Mouse (Mus musculus) CH12.LX (cell line): ENCODE data around the gene Alpk1. TPM values are rescaled to one million over a fixed set of nuclear protein-coding genes. Genes with fewer than 3 reads are reported as not detected.

Experiments used
- DNase-seq: peaks from one replicate; pipeline ENCODE4 v3.0.0-alpha.2; 2013; ENCODE audit errors: extremely low read depth
- H3K27ac ChIP-seq: 2 replicates; pipeline ENCODE4 v1.5.1; 2012; ENCODE audit warnings: low read depth, mild to moderate bottlenecking, control low read depth, moderate library complexity; ENCODE audit not compliant: insufficient read depth
- H3K27me3 ChIP-seq: replicated peaks from 2 replicates; pipeline ENCODE3; 2012; ENCODE audit warnings: inconsistent platforms
- H3K36me3 ChIP-seq, 2 experiments: replicated peaks in 1 of 2; 2 replicates each; pipeline versions ENCODE3 to v1.6.1; 2012; ENCODE audit warnings: inconsistent platforms in 1 of 2, low read length in 1 of 2, mild to moderate bottlenecking in 1 of 2, mixed read lengths in 1 of 2, moderate library complexity in 1 of 2; ENCODE audit not compliant: control insufficient read depth in 1 of 2, insufficient read depth in 1 of 2
- H3K4me1 ChIP-seq, 2 experiments: 2 replicates each; pipeline ENCODE4 v1.6.1; 2012; ENCODE audit warnings: inconsistent platforms in 1 of 2, moderate library complexity in 1 of 2; ENCODE audit not compliant: insufficient read depth in 2 of 2, control insufficient read depth in 1 of 2
- H3K4me2 ChIP-seq: 2 replicates; pipeline ENCODE4 v1.6.1; 2012; ENCODE audit warnings: low read depth, mild to moderate bottlenecking, control low read depth; ENCODE audit not compliant: poor library complexity, insufficient read depth, severe bottlenecking
- H3K4me3 ChIP-seq, 3 experiments: fragments of 150-350 bp in 1 of 3; sonication (generic) in 1 of 3; replicated peaks in 1 of 3; 2 replicates each; pipeline versions ENCODE3 to v1.5.1; 2011 to 2012; ENCODE audit warnings: low read depth in 2 of 3, low read length in 2 of 3, mild to moderate bottlenecking in 2 of 3, moderate library complexity in 2 of 3, control low read depth in 1 of 3, improper control_type of control experiment in 1 of 3, inconsistent platforms in 1 of 3, mixed read lengths in 1 of 3; ENCODE audit not compliant: poor library complexity in 1 of 3
- H3K79me2 ChIP-seq: replicated peaks from 2 replicates; pipeline ENCODE4 v1.6.1; 2012; ENCODE audit warnings: mild to moderate bottlenecking, moderate library complexity; ENCODE audit not compliant: control insufficient read depth, poor library complexity, insufficient read depth, severe bottlenecking; ENCODE audit errors: extremely low read depth
- H3K9ac ChIP-seq: 2 replicates; pipeline ENCODE4 v1.6.1; 2012; ENCODE audit warnings: low read depth, mild to moderate bottlenecking, control low read depth, moderate library complexity; ENCODE audit not compliant: insufficient read depth
- H3K9me3 ChIP-seq: replicated peaks from 2 replicates; pipeline ENCODE3; 2012; ENCODE audit warnings: low read length, inconsistent platforms, mixed read lengths
- BHLHE40 ChIP-seq: IDR thresholded peaks from 2 replicates; pipeline ENCODE4 v1.6.1; 2011; ENCODE audit warnings: mild to moderate bottlenecking, low read depth, low read length, improper control_type of control experiment
- E2F4 ChIP-seq: IDR thresholded peaks from 2 replicates; pipeline ENCODE4 v1.6.1; 2011; ENCODE audit warnings: low read depth, low read length, improper control_type of control experiment; ENCODE audit not compliant: insufficient replicate concordance
- ETS1 ChIP-seq: conservative IDR thresholded peaks from 2 replicates; pipeline ENCODE4 v1.6.1; 2012; ENCODE audit warnings: low read depth, mild to moderate bottlenecking, inconsistent platforms, low read length, improper control_type of control experiment, moderate library complexity
- JUND ChIP-seq: conservative IDR thresholded peaks from 2 replicates; pipeline ENCODE4 v1.6.1; 2011; ENCODE audit warnings: low read depth, low read length, improper control_type of control experiment
- KAT2A ChIP-seq: IDR thresholded peaks from 2 replicates; pipeline ENCODE4 v1.6.1; 2012; ENCODE audit warnings: low read length, improper control_type of control experiment, inconsistent platforms; ENCODE audit not compliant: insufficient replicate concordance
- MAZ ChIP-seq: IDR thresholded peaks from 2 replicates; pipeline ENCODE4 v1.6.1; 2012; ENCODE audit warnings: low read depth, mild to moderate bottlenecking, inconsistent platforms, low read length, improper control_type of control experiment, moderate library complexity
- MYC ChIP-seq: IDR thresholded peaks from 2 replicates; pipeline ENCODE4 v1.6.1; 2011; ENCODE audit warnings: low read depth, mild to moderate bottlenecking, improper control_type of control experiment, low read length
- PAX5 ChIP-seq: IDR thresholded peaks from 2 replicates; pipeline ENCODE4 v1.6.1; 2012; ENCODE audit warnings: low read length, inconsistent platforms, mixed read lengths
- RAD21 ChIP-seq: IDR thresholded peaks from 2 replicates; pipeline ENCODE4 v1.6.1; 2011; ENCODE audit warnings: low read depth, mild to moderate bottlenecking, low read length, improper control_type of control experiment, moderate library complexity
- RCOR1 ChIP-seq: conservative IDR thresholded peaks from 2 replicates; pipeline ENCODE4 v1.6.1; 2012; ENCODE audit warnings: low read depth, mild to moderate bottlenecking, inconsistent platforms, low read length, improper control_type of control experiment
- SMC3 ChIP-seq: IDR thresholded peaks from 2 replicates; pipeline ENCODE4 v1.6.1; 2011; ENCODE audit warnings: low read depth, low read length, improper control_type of control experiment
- USF1 ChIP-seq: IDR thresholded peaks from 2 replicates; pipeline ENCODE4 v1.6.1; 2014; ENCODE audit warnings: low read depth, mild to moderate bottlenecking, inconsistent platforms, low read length, improper control_type of control experiment
- ZC3H11A ChIP-seq: IDR thresholded peaks from 2 replicates; pipeline ENCODE4 v1.6.1; 2012; ENCODE audit warnings: low read depth, mild to moderate bottlenecking, inconsistent platforms, low read length, improper control_type of control experiment
- ZKSCAN1 ChIP-seq: IDR thresholded peaks from 2 replicates; pipeline ENCODE4 v1.6.1; 2012; ENCODE audit warnings: low read depth, inconsistent platforms, low read length, improper control_type of control experiment, borderline replicate concordance
- dilution Hi-C: fragments of 300-500 bp; cut with MboI; formaldehyde crosslinking; loops from 2 replicates; pipeline ENCODE4 v1.14.3; 2020; ENCODE audit warnings: low sequenced_read_pairs; ENCODE audit not compliant: extremely low pct_unique_long_range_greater_than_20kb, extremely low pct_ligation_motif_present
- in situ Hi-C: fragments of 300-500 bp; cut with MboI; formaldehyde crosslinking; loops from 3 replicates; pipeline ENCODE4 v1.14.3; 2019; ENCODE audit warnings: low sequenced_read_pairs, low pct_ligation_motif_present, low pct_unique_long_range_greater_than_20kb, mixed read lengths
- polyA plus RNA-seq: library from polyadenylated mRNA; unstranded; fragments of >175 nt; gene quantifications from 2 replicates; pipeline ENCODE4 v1.2.1, GENCODE M21; 2012; ENCODE audit warnings: low read depth; ENCODE audit not compliant: insufficient read length
- total RNA-seq, 2 experiments: library from RNA; depleted of rRNA; stranded (reverse); fragments of 300-350 nt in 1 of 2; fragments of >200 nt in 1 of 2; gene quantifications; 2 replicates each; pipeline ENCODE4 v1.2.3; 2012 to 2014

Alpk1 gene
- total and polyA plus RNA-seq, 3 experiments = 1.4 to 1.8 (median 1.5) TPM

DNA sequence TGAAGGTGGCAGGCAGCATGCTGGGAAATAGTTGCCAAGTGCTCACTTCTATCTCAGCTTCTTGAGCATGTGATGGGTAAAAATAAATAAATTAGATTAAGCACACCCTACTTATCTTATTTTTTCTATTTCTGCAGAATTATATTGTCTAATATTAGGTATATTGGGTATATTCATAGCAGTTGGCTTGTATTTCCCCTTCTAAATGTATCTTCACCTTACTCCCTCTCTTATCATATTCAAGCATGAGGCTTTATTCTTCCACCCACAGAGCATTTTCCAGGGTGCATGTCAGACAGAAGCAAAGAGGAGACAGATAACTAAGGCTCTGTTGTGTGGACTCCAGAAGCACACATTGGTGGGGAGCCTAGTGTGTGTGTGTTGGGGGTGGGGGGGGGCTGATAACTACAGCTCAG, 22.4 kb downstream of the Alpk1 start:
- Histone ChIP-seq H3K4me1 (peaks cover 0 to 9% of the 10 kb centered on the region in 2 experiments; a peak in 2 of 4 replicates), H3K9me3 (no peaks in the 10 kb centered on the region), H3K4me2 (no peak overlapping the region), H3K9ac (no peak overlapping the region)
- no peak for TF ChIP-seq MYC
- no peak for TF ChIP-seq E2F4
- no peak for TF ChIP-seq MAZ
- no peak for TF ChIP-seq ETS1
- TF ChIP-seq RCOR1 = no peak
- no peak for TF ChIP-seq PAX5
- no peak for TF ChIP-seq USF1
- TF ChIP-seq RAD21 = no peak
- TF ChIP-seq JUND = no peak
- TF ChIP-seq ZKSCAN1 = no peak
- TF ChIP-seq SMC3 = no peak
- TF ChIP-seq, all 38 proteins: peak for 0
- dilution Hi-C loops (no loop called here), in situ Hi-C loops (loop anchor here (25.0 kb wide), 1 partner anchor 179 kb away; no protein-coding TSS in a partner anchor)
- Histone ChIP-seq H3K4me3 (no peak overlapping the region), H3K36me3 (no peaks in the 10 kb centered on the region), H3K27me3 (no peaks in the 10 kb centered on the region), H3K79me2 (no peaks in the 10 kb centered on the region), H3K27ac (no peak overlapping the region)
- DNase-seq = no peak

- Histone ChIP-seq H3K4me2 (no peak overlapping the region), H3K4me1 (peaks cover 0 to 4% of the 10 kb centered on the region in 2 experiments; a peak in 2 of 4 replicates), H3K27ac (no peak overlapping the region), H3K79me2 (no peaks in the 10 kb centered on the region), H3K9me3 (no peaks in the 10 kb centered on the region), H3K27me3 (no peaks in the 10 kb centered on the region), H3K9ac (no peak overlapping the region), H3K36me3 (no peaks in the 10 kb centered on the region), H3K4me3 (no peak overlapping the region)
- TF ChIP-seq ZC3H11A (no peak), KAT2A (no peak), BHLHE40 (no peak)
- dilution Hi-C loops = no loop called here
- no peak for DNase-seq
- in situ Hi-C loops = loop anchor here (25.0 kb wide), 1 partner anchor 181 kb away; no protein-coding TSS in a partner anchor
Measured at GRCm38 (mm10) chr3:127756458-127756857, 23.9 kb downstream of the Alpk1 start.
